8 mouse cellular contexts compared by ENCODE assay signal in the genomic region with DNA sequence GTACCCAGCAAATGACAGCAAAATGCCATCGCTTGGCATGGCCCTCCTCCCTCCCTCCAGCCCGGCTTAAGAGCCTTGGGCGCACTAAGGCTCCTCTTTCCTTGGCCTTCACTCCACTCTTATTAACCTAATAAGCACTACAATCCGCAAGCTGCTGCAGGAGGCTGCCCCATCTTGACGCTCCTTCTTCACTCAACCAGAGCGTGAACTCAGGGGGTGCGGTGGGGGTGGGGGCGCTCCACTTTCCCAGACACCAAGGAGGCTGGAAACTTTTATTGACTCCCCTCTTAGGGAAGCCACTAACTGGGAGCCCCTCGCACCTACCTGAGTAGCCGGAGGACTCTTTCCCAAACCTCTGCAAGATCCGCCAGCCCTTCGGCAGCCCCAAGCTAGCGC. TPM values are rescaled to one million over a fixed set of nuclear protein-coding genes. Genes with fewer than 3 reads are reported as not detected.
DNase-seq lines count a peak whose midpoint lies in the region; ATAC-seq and TF ChIP-seq lines count a peak whose summit lies in the region.

No protein-coding gene starts in this region.

- no peaks in the 10 kb centered on the region for H3K27me3 ChIP-seq in heart, embryonic 13.5 days (replicated peaks)
- no peaks in the 10 kb centered on the region for H3K27me3 ChIP-seq in G1E (ENCODE audit: insufficient read depth, low read length)
- no peaks in the 10 kb centered on the region for H3K27me3 ChIP-seq in intestine, postnatal 0 days (replicated peaks; ENCODE audit: control insufficient read depth, insufficient read depth, low read length)
- H3K27me3 ChIP-seq in midbrain, postnatal 0 days (ENCODE audit: insufficient read depth, low read length), result no peaks in the 10 kb centered on the region

- peak overlapping the region; percentile 93 for H3K4me3 ChIP-seq in heart, embryonic 13.5 days
- peak overlapping the region; percentile 84 for H3K4me3 ChIP-seq in G1E (ENCODE audit: low read depth, low read length)
- peak overlapping the region; percentile 87 for H3K4me3 ChIP-seq in intestine, postnatal 0 days (ENCODE audit: low read depth, low read length)
- peak overlapping the region; percentile 88 for H3K4me3 ChIP-seq in midbrain, postnatal 0 days (ENCODE audit: low read depth, low read length)

- intact Hi-C loops in heart, postnatal 36 days (cut with DNase I), result no loop called here

- peak overlapping the region; percentile 78 for H3K27ac ChIP-seq in heart, embryonic 13.5 days (replicated peaks)
- peak overlapping the region; percentile 62 for H3K27ac ChIP-seq in intestine, postnatal 0 days (ENCODE audit: low read depth, low read length)
- peak overlapping the region; percentile 68 for H3K27ac ChIP-seq in midbrain, postnatal 0 days (ENCODE audit: low read depth, low read length)

- DNase-seq in heart, postnatal 36 days, result no peak
- peak; percentile 4 for DNase-seq in G1E (ENCODE audit: low spot score)
- peak; percentile 29 for DNase-seq in midbrain, postnatal 0 days (ENCODE audit: low spot score)
- DNase-seq in ovary, adult 18-20 months (ENCODE audit: low spot score), result no peak
- DNase-seq in layer of hippocampus, postnatal 36 days, result no peak

- no peaks in the 10 kb centered on the region for H3K9me3 ChIP-seq in heart, embryonic 13.5 days
- no peaks in the 10 kb centered on the region for H3K9me3 ChIP-seq in G1E (replicated peaks)
- H3K9me3 ChIP-seq in intestine, postnatal 0 days (ENCODE audit: control insufficient read depth), result no peaks in the 10 kb centered on the region
- no peaks in the 10 kb centered on the region for H3K9me3 ChIP-seq in midbrain, postnatal 0 days (ENCODE audit: low read length)

- WGBS in heart, embryonic 13.5 days, result 0% methylated on average over 13 of the region's 13 CpGs
- WGBS in intestine, postnatal 0 days, result under 1% methylated on average over 13 of the region's 13 CpGs
- 1% methylated on average over 13 of the region's 13 CpGs for WGBS in midbrain, postnatal 0 days

- peak overlapping the region; percentile 94 for H3K9ac ChIP-seq in heart, embryonic 13.5 days
- H3K9ac ChIP-seq in intestine, postnatal 0 days (ENCODE audit: low read depth, low read length), result peak overlapping the region; percentile 78
- H3K9ac ChIP-seq in midbrain, postnatal 0 days (replicated peaks; ENCODE audit: low read length, poor library complexity, severe bottlenecking), result peak overlapping the region; percentile 73

- no peak for TF ChIP-seq CTCF in G1E (IDR thresholded peaks at IDR 0.05; ENCODE audit: low read depth, low read length)
- no peak for TF ChIP-seq CTCF in intestine, postnatal 0 days (IDR thresholded peaks at IDR 0.05; ENCODE audit: low read depth)
- TF ChIP-seq CTCF in midbrain, postnatal 0 days (IDR thresholded peaks at IDR 0.05), result no peak

- H3K36me3 ChIP-seq in heart, embryonic 13.5 days, result no peaks in the 10 kb centered on the region
- H3K36me3 ChIP-seq in G1E (replicated peaks), result peaks cover 30% of the 10 kb centered on the region
- H3K36me3 ChIP-seq in intestine, postnatal 0 days (ENCODE audit: control insufficient read depth, insufficient read depth), result no peaks in the 10 kb centered on the region
- no peaks in the 10 kb centered on the region for H3K36me3 ChIP-seq in midbrain, postnatal 0 days (ENCODE audit: insufficient read depth, low read length)

- peak overlapping the region; percentile 84 for H3K4me2 ChIP-seq in heart, embryonic 13.5 days
- peak overlapping the region; percentile 93 for H3K4me2 ChIP-seq in intestine, postnatal 0 days (replicated peaks; ENCODE audit: low read depth)
- peak overlapping the region; percentile 88 for H3K4me2 ChIP-seq in midbrain, postnatal 0 days (ENCODE audit: low read depth, low read length, poor library complexity, severe bottlenecking)

- peaks cover 11% of the 10 kb centered on the region for H3K4me1 ChIP-seq in heart, embryonic 13.5 days
- H3K4me1 ChIP-seq in G1E (ENCODE audit: insufficient read depth, low read depth, low read length), result peaks cover 39% of the 10 kb centered on the region
- no peaks in the 10 kb centered on the region for H3K4me1 ChIP-seq in intestine, postnatal 0 days (replicated peaks; ENCODE audit: control insufficient read depth, insufficient read depth, low read length)
- no peaks in the 10 kb centered on the region for H3K4me1 ChIP-seq in midbrain, postnatal 0 days (ENCODE audit: insufficient read depth, low read length)

- no peak; the same call in none of the 2 replicates for ATAC-seq in heart, embryonic 13.5 days (ENCODE audit: extremely low read depth, insufficient number of reproducible peaks, low FRiP score, low TSS enrichment)
- peak; percentile 15 for ATAC-seq in G1E (ENCODE audit: extremely low read depth, insufficient number of reproducible peaks, low FRiP score, poor library complexity, severe bottlenecking)
- ATAC-seq in erythroblast, adult 5-6 weeks (replicated peaks; ENCODE audit: low FRiP score, poor library complexity, severe bottlenecking), result peak; percentile 51
- peak; percentile 18; the same call in 1 of the 2 replicates for ATAC-seq in intestine, postnatal 0 days
- ATAC-seq in midbrain, postnatal 0 days (ENCODE audit: low FRiP score), result no peak; the same call in 1 of the 2 replicates

RNA-seq across cellular contexts. Expression of gene Tmtc3, which starts 0.5 kb away (rescaled TPM):
- 15.3 and 15.7 TPM in 2 replicates for polyA plus RNA-seq in heart, embryonic 13.5 days (2015; fragmentation: Nextera tagmentation; extraction: Ambion mirVana)
- total RNA-seq in heart, postnatal 36 days (2021), result 10 to 100 TPM; 15.7 to 18.3 TPM
- total RNA-seq in G1E (2014; fragmentation: Nextera tagmentation) (75.6 and 86.8 TPM in 2 replicates), G1E (2017) (9.8 and 12.3 TPM in 2 replicates)
- 4.7 and 8.5 TPM in 2 replicates for polyA plus RNA-seq in G1E (2012)
- total RNA-seq in erythroblast, adult 5-6 weeks (2015; ENCODE audit: low replicate concordance), result 7.3 and 10.2 TPM in 2 replicates
- 3.6 and 4.0 TPM in 2 replicates for total RNA-seq in erythroblast, adult 5-6 weeks (2017; ENCODE audit: low replicate concordance)
- polyA plus RNA-seq in intestine, postnatal 0 days (2015; fragmentation: Nextera tagmentation; extraction: Ambion mirVana), result 4.5 and 5.9 TPM in 2 replicates
- total RNA-seq in midbrain, postnatal 0 days (2014; rRNA removed), result 20.1 and 30.8 TPM in 2 replicates
- polyA plus RNA-seq in midbrain, postnatal 0 days (2015; fragmentation: Nextera tagmentation; extraction: Ambion mirVana), result 5.6 and 6.2 TPM in 2 replicates
- 10 to 100 TPM; 12.7 to 14.4 TPM for total RNA-seq in layer of hippocampus, postnatal 36 days (2021)

RNA-seq across cellular contexts. Expression of gene Cep290, which starts 0.7 kb away (rescaled TPM):
- 2.3 TPM in 2 replicates for polyA plus RNA-seq in heart, embryonic 13.5 days (2015; fragmentation: Nextera tagmentation; extraction: Ambion mirVana)
- total RNA-seq in heart, postnatal 36 days (2021), result 1 to 10 TPM; 3.4 to 4.0 TPM
- total RNA-seq in G1E (2014; fragmentation: Nextera tagmentation), result 45.9 and 49.4 TPM in 2 replicates
- total RNA-seq in G1E (2017), result 23.3 and 28.6 TPM in 2 replicates
- polyA plus RNA-seq in G1E (2012), result 0.58 and 1.0 TPM in 2 replicates
- 8.8 and 15.5 TPM in 2 replicates for total RNA-seq in erythroblast, adult 5-6 weeks (2015; ENCODE audit: low replicate concordance)
- total RNA-seq in erythroblast, adult 5-6 weeks (2017; ENCODE audit: low replicate concordance), result 22.6 and 63.6 TPM in 2 replicates
- 1.6 and 1.7 TPM in 2 replicates for polyA plus RNA-seq in intestine, postnatal 0 days (2015; fragmentation: Nextera tagmentation; extraction: Ambion mirVana)
- total RNA-seq in midbrain, postnatal 0 days (2014; rRNA removed), result 3.9 and 5.3 TPM in 2 replicates
- polyA plus RNA-seq in midbrain, postnatal 0 days (2015; fragmentation: Nextera tagmentation; extraction: Ambion mirVana), result 4.7 and 5.1 TPM in 2 replicates
- 10 to 100 TPM; 12.5 to 14.0 TPM for total RNA-seq in layer of hippocampus, postnatal 36 days (2021)

Comparison
In these comparisons a context has a peak if more than half of its experiments do, and no peak if none do; other contexts are left out.
1. ATAC-seq: peak in G1E (single experiment), erythroblast, adult 5-6 weeks (single experiment) and intestine, postnatal 0 days (single experiment); none in heart, embryonic 13.5 days (single experiment) and midbrain, postnatal 0 days (single experiment).
2. DNase-seq: peak in G1E (single experiment) and midbrain, postnatal 0 days (single experiment); none in heart, postnatal 36 days (0 of 2), ovary, adult 18-20 months (single experiment) and layer of hippocampus, postnatal 36 days (0 of 2).
3. Peak in every context shown above with its lines, with median percentiles within 50 percentile points of each other: H3K27ac ChIP-seq, H3K4me2 ChIP-seq, H3K4me3 ChIP-seq and H3K9ac ChIP-seq.